Mouse (Mus musculus): ENCODE measurements around the gene Il31ra. TPM values are rescaled to one million over a fixed set of nuclear protein-coding genes. Genes with fewer than 3 reads are reported as not detected.
"Not testable (repeated sequence)": the region's sequence is repeated elsewhere in the genome, so short reads cannot be mapped to it uniquely, and the experiment has no call there.

Gene Il31ra
- polyA plus RNA-seq, 1 experiment = not detected

DNA sequence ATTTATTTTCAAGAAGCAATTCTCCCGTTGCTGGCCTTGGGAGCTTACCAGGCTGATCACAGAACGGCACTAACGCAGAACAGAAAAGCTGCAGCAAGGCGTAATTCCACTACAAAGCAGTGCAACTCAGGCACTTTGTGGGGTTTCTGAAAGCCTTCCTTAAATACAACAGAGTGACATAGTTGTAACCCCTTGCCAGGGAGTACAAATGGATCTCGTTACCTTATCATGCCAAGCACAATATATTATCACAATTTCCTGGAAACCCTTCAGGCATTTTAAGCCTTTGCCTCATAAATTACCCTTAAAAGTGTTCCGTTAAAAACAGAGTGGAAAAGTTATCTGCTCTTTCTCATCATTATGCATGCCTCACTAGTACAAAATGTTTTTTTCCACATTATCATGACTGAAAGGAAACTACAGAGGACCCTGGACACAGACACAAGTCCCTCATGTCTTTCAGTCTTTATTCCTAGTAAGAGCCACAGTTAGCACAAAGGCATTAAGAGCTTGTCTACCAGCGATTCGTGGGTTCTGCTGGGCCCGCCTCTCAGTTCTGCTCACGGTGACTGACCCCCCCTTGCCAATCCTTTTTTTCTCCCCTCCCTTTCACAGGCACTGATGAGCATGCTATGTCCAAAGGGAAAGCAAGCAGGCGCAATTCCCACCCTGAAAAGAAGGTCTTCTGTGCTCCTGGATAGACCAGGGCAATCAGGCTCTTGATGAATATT lies 13.4 kb downstream of the Il31ra start:
- peaks cover 26% of the 10 kb centered on the region for H3K27me3 ChIP-seq (ENCODE audit: control insufficient read depth, insufficient read depth, insufficient read length)
- no peak overlapping the region for H3K4me3 ChIP-seq
- H3K79me2 ChIP-seq (ENCODE audit: control insufficient read depth, insufficient read depth) = no peaks in the 10 kb centered on the region
- H3K4me2 ChIP-seq (ENCODE audit: low read depth) = no peak overlapping the region
- H3ac ChIP-seq (ENCODE audit: control insufficient read depth, insufficient read length) = no peak overlapping the region
- no peak for TF ChIP-seq SRF (IDR thresholded peaks at IDR 0.05; ENCODE audit: control insufficient read depth, insufficient read length, low read depth)
- no peak for TF ChIP-seq POLR2A (IDR thresholded peaks at IDR 0.05; ENCODE audit: insufficient read length, low read depth)
- no peak for TF ChIP-seq MYOD1 (IDR thresholded peaks at IDR 0.05; ENCODE audit: control insufficient read depth in 1 of 3, insufficient read length in 2 of 3, low read depth in 2 of 3)
- TF ChIP-seq REST (IDR thresholded peaks at IDR 0.05; ENCODE audit: insufficient read depth, insufficient read length) = no peak
- H3K36me3 ChIP-seq (ENCODE audit: control insufficient read depth, insufficient read depth) = no peaks in the 10 kb centered on the region

- not testable (repeated sequence) for H3K4me2 ChIP-seq (ENCODE audit: low read depth); H3ac ChIP-seq (ENCODE audit: control insufficient read depth, insufficient read length); H3K4me3 ChIP-seq; H3K36me3 ChIP-seq (ENCODE audit: control insufficient read depth, insufficient read depth); H3K79me2 ChIP-seq (ENCODE audit: control insufficient read depth, insufficient read depth)
- TF ChIP-seq CEBPB (IDR thresholded peaks at IDR 0.05; ENCODE audit: insufficient read depth, poor library complexity, severe bottlenecking) = 0 out of 2 replicates have a peak, but pooled peaks have one; percentile 42
- peak; percentile 31 for TF ChIP-seq TCF12 (IDR thresholded peaks at IDR 0.05; ENCODE audit: insufficient read depth, poor library complexity, severe bottlenecking)
- H3K27me3 ChIP-seq (ENCODE audit: control insufficient read depth, insufficient read depth, insufficient read length) = peaks cover 20% of the 10 kb centered on the region
These were observed 16.1 kb downstream of the Il31ra start for GRCm38 (mm10) chr13:112578041-112578440.

- no peak for TF ChIP-seq REST (IDR thresholded peaks at IDR 0.05; ENCODE audit: insufficient read depth, insufficient read length)
- no peak for TF ChIP-seq MAX (IDR thresholded peaks at IDR 0.05; ENCODE audit: low read depth)
- no peak for TF ChIP-seq TCF3 (IDR thresholded peaks at IDR 0.05; ENCODE audit: insufficient read length, low read depth)
- TF ChIP-seq MYOG (IDR thresholded peaks at IDR 0.05; ENCODE audit: control insufficient read depth in 1 of 3, insufficient read depth in 1 of 3, insufficient read length in 2 of 3, low read depth in 2 of 3) = no peak
- no peak for TF ChIP-seq TCF12 (IDR thresholded peaks at IDR 0.05; ENCODE audit: insufficient read depth, poor library complexity, severe bottlenecking)
- TF ChIP-seq MYOD1 (IDR thresholded peaks at IDR 0.05; ENCODE audit: control insufficient read depth in 1 of 3, insufficient read length in 2 of 3, low read depth in 2 of 3) = no peak
- no peak for TF ChIP-seq USF1 (IDR thresholded peaks at IDR 0.05; ENCODE audit: low read depth)
- TF ChIP-seq POLR2AphosphoS2 (IDR thresholded peaks at IDR 0.05; ENCODE audit: insufficient read length, low read depth) = no peak
- no peak for TF ChIP-seq SRF (IDR thresholded peaks at IDR 0.05; ENCODE audit: control insufficient read depth, insufficient read length, low read depth)
- no peak for TF ChIP-seq E2F4 (IDR thresholded peaks at IDR 0.05; ENCODE audit: insufficient read depth)
- no peak for TF ChIP-seq CEBPB (IDR thresholded peaks at IDR 0.05; ENCODE audit: insufficient read depth, poor library complexity, severe bottlenecking)
- TF ChIP-seq POLR2A (IDR thresholded peaks at IDR 0.05; ENCODE audit: insufficient read length, low read depth) = no peak
- Histone ChIP-seq H3K27me3 (ENCODE audit: control insufficient read depth, insufficient read depth, insufficient read length) (peaks cover 15% of the 10 kb centered on the region), H3K4me3 (no peak overlapping the region), H3K79me2 (ENCODE audit: control insufficient read depth, insufficient read depth) (no peaks in the 10 kb centered on the region), H3K4me2 (ENCODE audit: low read depth) (no peak overlapping the region), H3K36me3 (ENCODE audit: control insufficient read depth, insufficient read depth) (no peaks in the 10 kb centered on the region), H3ac (ENCODE audit: control insufficient read depth, insufficient read length) (no peak overlapping the region)
These were observed 20.4 kb downstream of the Il31ra start for GRCm38 (mm10) chr13:112573800-112574199.

DNA sequence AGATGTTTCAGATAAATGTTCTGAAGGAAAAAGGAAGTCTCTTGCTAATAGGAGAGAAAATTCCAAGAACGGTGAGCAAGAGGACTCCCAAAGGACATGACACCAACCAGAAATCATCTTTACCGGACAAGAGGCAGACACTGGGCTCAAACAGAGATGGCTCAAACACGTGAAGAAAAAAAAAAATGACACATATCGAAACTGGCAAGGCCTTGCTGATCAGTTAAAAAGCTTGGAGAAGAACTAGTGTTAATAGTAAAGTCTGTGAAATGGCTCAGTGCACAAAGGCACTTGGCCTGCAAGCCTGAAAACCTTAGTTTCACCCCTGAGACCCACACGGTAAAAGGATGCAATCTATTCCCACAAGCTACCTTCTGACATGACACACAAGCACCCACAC lies 23.4 kb downstream of the Il31ra start:
- TF ChIP-seq MYOD1 (IDR thresholded peaks at IDR 0.05; ENCODE audit: control insufficient read depth in 1 of 3, insufficient read length in 2 of 3, low read depth in 2 of 3) (no peak), CEBPB (IDR thresholded peaks at IDR 0.05; ENCODE audit: insufficient read depth, poor library complexity, severe bottlenecking) (no peak), E2F4 (IDR thresholded peaks at IDR 0.05; ENCODE audit: insufficient read depth) (no peak), MYOG (IDR thresholded peaks at IDR 0.05; ENCODE audit: control insufficient read depth in 1 of 3, insufficient read depth in 1 of 3, insufficient read length in 2 of 3, low read depth in 2 of 3) (no peak), REST (IDR thresholded peaks at IDR 0.05; ENCODE audit: insufficient read depth, insufficient read length) (no peak), TCF3 (IDR thresholded peaks at IDR 0.05; ENCODE audit: insufficient read length, low read depth) (no peak)
- peaks cover 22% of the 10 kb centered on the region for H3K27me3 ChIP-seq (ENCODE audit: control insufficient read depth, insufficient read depth, insufficient read length)
- no peak overlapping the region for H3K4me3 ChIP-seq
- no peak overlapping the region for H3K4me2 ChIP-seq (ENCODE audit: low read depth)
- H3ac ChIP-seq (ENCODE audit: control insufficient read depth, insufficient read length) = no peak overlapping the region
- no peaks in the 10 kb centered on the region for H3K36me3 ChIP-seq (ENCODE audit: control insufficient read depth, insufficient read depth)
- no peaks in the 10 kb centered on the region for H3K79me2 ChIP-seq (ENCODE audit: control insufficient read depth, insufficient read depth)

DNA sequence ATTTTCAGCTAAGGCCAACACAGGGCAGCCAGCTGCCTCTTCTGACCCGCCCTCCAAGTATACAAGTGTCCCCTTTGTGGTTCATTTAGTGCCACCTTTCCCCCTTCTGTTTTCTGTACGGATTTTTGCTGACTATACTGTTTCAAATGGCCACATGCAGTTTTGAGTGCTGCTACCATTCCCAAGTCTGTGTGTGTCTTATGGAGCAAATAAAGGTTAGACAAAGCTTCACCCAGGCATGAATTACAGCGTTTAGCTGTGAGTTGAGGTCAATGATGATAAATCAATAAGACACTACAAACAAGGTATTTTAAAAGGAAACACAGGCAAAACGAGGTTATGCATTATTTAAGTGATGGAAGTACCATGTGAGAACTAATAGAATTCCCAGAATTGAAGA lies 24.6 kb downstream of the Il31ra start:
- Histone ChIP-seq H3K4me3 (no peak overlapping the region), H3K27me3 (ENCODE audit: control insufficient read depth, insufficient read depth, insufficient read length) (peaks cover 22% of the 10 kb centered on the region), H3K36me3 (ENCODE audit: control insufficient read depth, insufficient read depth) (no peaks in the 10 kb centered on the region), H3K4me2 (ENCODE audit: low read depth) (no peak overlapping the region), H3ac (ENCODE audit: control insufficient read depth, insufficient read length) (no peak overlapping the region), H3K79me2 (ENCODE audit: control insufficient read depth, insufficient read depth) (no peaks in the 10 kb centered on the region)
- no peak for TF ChIP-seq E2F4 (IDR thresholded peaks at IDR 0.05; ENCODE audit: insufficient read depth)
- no peak for TF ChIP-seq MYOG (IDR thresholded peaks at IDR 0.05; ENCODE audit: control insufficient read depth in 1 of 3, insufficient read depth in 1 of 3, insufficient read length in 2 of 3, low read depth in 2 of 3)
- no peak for TF ChIP-seq TCF12 (IDR thresholded peaks at IDR 0.05; ENCODE audit: insufficient read depth, poor library complexity, severe bottlenecking)
- no peak for TF ChIP-seq REST (IDR thresholded peaks at IDR 0.05; ENCODE audit: insufficient read depth, insufficient read length)
- TF ChIP-seq POLR2AphosphoS2 (IDR thresholded peaks at IDR 0.05; ENCODE audit: insufficient read length, low read depth) = no peak
- TF ChIP-seq CEBPB (IDR thresholded peaks at IDR 0.05; ENCODE audit: insufficient read depth, poor library complexity, severe bottlenecking) = no peak
- TF ChIP-seq SRF (IDR thresholded peaks at IDR 0.05; ENCODE audit: control insufficient read depth, insufficient read length, low read depth) = no peak
- TF ChIP-seq MYOD1 (IDR thresholded peaks at IDR 0.05; ENCODE audit: control insufficient read depth in 1 of 3, insufficient read length in 2 of 3, low read depth in 2 of 3) = no peak
- no peak for TF ChIP-seq MAX (IDR thresholded peaks at IDR 0.05; ENCODE audit: low read depth)
- TF ChIP-seq USF1 (IDR thresholded peaks at IDR 0.05; ENCODE audit: low read depth) = no peak
- no peak for TF ChIP-seq TCF3 (IDR thresholded peaks at IDR 0.05; ENCODE audit: insufficient read length, low read depth)
- TF ChIP-seq POLR2A (IDR thresholded peaks at IDR 0.05; ENCODE audit: insufficient read length, low read depth) = no peak
